Mouse (Mus musculus): ENCODE data around the gene Ddx27. TPM values are rescaled to one million over a fixed set of nuclear protein-coding genes. Genes with fewer than 3 reads are reported as not detected.

Ddx27 gene
- polyA plus RNA-seq (2015; fragmentation: Nextera tagmentation; extraction: Ambion mirVana): 40.3 TPM in 2 replicates

GRCm38 (mm10) chr2:167014702-167015381, at the start of gene Ddx27:
Gene Ddx27, plus strand, starts transcription at chr2:167015193.
- H3K36me3 ChIP-seq: peaks cover 22% of the 10 kb centered on the region
- no peaks in the 10 kb centered on the region for H3K27me3 ChIP-seq
- peak within 1 kb of the TSS; percentile 85 for H3K9ac ChIP-seq (replicated peaks)
- H3K9me3 ChIP-seq: no peaks in the 10 kb centered on the region
- ATAC-seq: peak; percentile 91
- WGBS: 2% methylated on average over 37 of the region's 37 CpGs
- peak within 1 kb of the TSS; percentile 93 for H3K4me3 ChIP-seq (replicated peaks)
- H3K4me2 ChIP-seq (replicated peaks): peak within 1 kb of the TSS; percentile 99
- H3K4me1 ChIP-seq (replicated peaks): peaks cover 21% of the 10 kb centered on the region
- peak within 1 kb of the TSS; percentile 73 for H3K27ac ChIP-seq

DNA sequence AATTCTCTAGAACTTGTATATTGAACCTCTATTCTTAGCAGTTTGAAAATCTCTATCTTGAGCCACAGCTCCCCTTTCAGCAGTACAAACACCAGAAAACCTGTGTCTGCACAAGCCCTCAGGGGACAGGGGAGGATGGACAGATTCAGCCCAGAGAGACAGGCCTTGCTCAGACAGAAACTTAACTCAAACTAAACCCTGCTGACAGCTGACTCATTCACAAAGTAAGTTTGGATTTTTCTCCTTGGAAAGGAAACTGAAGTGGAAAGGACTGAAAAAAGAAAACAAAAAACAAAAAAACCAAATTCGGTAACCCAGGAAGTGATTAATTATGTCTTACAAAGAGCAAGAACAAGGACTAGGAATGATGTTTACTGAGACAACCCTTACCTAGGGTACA, 41.8 kb upstream of the Ddx27 start:
- WGBS: 87% methylated on average over 1 of the region's 1 CpGs
- Histone ChIP-seq H3K4me2 (replicated peaks) (no peak overlapping the region), H3K36me3 (no peaks in the 10 kb centered on the region), H3K9me3 (no peaks in the 10 kb centered on the region), H3K27me3 (no peaks in the 10 kb centered on the region), H3K9ac (replicated peaks) (no peak overlapping the region), H3K4me1 (replicated peaks) (peaks cover 5% of the 10 kb centered on the region), H3K27ac (no peak overlapping the region), H3K4me3 (replicated peaks) (no peak overlapping the region)
- ATAC-seq: no peak

DNA sequence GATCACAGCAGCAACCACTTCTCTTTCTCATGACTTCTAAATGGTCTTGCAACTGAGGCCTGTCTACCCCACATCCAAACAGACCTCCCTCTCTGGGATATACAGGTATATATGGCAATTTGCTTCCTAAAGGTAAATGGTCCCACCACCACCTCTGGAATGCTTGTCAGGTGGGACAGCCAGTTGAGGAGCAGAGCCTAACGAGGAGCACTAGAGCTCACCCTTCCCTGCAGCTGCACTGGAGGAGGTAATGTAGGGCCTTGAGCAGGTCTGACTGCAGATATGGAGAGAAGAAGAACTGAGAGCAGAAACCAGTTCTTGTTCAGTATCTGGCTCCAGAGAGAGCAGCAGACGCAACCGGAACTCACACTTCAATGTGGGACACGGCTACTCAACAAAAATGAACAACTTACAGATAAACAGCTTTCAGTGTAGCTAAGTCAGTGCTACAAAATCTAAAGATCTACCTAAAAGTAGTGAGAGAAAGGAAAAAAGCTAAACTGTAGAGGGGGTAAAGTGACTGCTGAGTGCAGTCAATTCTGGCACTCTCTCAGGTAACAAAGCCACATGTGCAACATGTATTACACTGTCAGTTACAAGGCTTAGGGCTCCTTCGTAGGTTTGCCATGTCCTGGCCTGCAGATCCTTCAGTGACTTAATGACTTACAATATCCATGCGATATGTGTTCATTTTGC, 40.7 kb upstream of the Ddx27 start:
- no peak overlapping the region for H3K9ac ChIP-seq (replicated peaks)
- no peaks in the 10 kb centered on the region for H3K36me3 ChIP-seq
- H3K4me1 ChIP-seq (replicated peaks): peaks cover 5% of the 10 kb centered on the region; the same call in 1 of the 2 replicates
- no peak overlapping the region for H3K27ac ChIP-seq
- no peak overlapping the region for H3K4me2 ChIP-seq (replicated peaks)
- ATAC-seq: no peak
- no peaks in the 10 kb centered on the region for H3K9me3 ChIP-seq
- H3K27me3 ChIP-seq: no peaks in the 10 kb centered on the region
- WGBS: 91% methylated on average over 6 of the region's 6 CpGs
- no peak overlapping the region for H3K4me3 ChIP-seq (replicated peaks)

DNA sequence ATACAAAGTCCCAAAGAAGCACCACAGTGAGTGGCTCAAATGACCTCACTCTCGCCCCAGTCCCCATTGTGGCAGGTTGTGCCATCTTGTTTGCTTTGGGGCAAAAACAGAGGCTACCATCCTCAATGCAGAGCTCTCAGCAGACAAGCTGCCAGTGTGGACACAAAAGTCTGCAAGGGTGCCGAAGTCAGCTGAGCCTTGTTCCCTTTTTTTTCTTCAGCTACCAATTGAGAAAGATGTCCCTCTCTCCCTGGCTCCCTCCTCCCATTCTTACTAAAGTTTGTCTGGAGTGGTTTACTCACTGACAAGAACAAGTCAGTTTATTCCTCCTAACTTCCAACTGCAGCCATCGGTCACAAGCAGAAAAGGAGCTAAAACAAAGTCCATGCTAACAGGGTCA, 38.6 kb upstream of the Ddx27 start:
- no peaks in the 10 kb centered on the region for H3K36me3 ChIP-seq
- no peak overlapping the region for H3K27ac ChIP-seq
- no peaks in the 10 kb centered on the region for H3K27me3 ChIP-seq
- H3K4me3 ChIP-seq (replicated peaks): no peak overlapping the region
- H3K9ac ChIP-seq (replicated peaks): no peak overlapping the region
- H3K4me2 ChIP-seq (replicated peaks): no peak overlapping the region
- ATAC-seq: no peak
- 82% methylated on average over 3 of the region's 3 CpGs for WGBS
- H3K9me3 ChIP-seq: no peaks in the 10 kb centered on the region
- H3K4me1 ChIP-seq (replicated peaks): peaks cover 5% of the 10 kb centered on the region; the same call in 1 of the 2 replicates

GRCm38 (mm10) chr2:166977490-166977889, 37.5 kb upstream of the Ddx27 start:
- H3K4me1 ChIP-seq (replicated peaks): peaks cover 5% of the 10 kb centered on the region; the same call in 1 of the 2 replicates
- H3K4me3 ChIP-seq (replicated peaks): no peak overlapping the region
- H3K27me3 ChIP-seq: no peaks in the 10 kb centered on the region
- ATAC-seq: no peak
- no peak overlapping the region for H3K4me2 ChIP-seq (replicated peaks)
- no peak overlapping the region for H3K27ac ChIP-seq
- WGBS: 80% methylated on average over 3 of the region's 3 CpGs
- no peak overlapping the region for H3K9ac ChIP-seq (replicated peaks)
- no peaks in the 10 kb centered on the region for H3K9me3 ChIP-seq
- H3K36me3 ChIP-seq: peaks cover 3% of the 10 kb centered on the region; the same call in 1 of the 2 replicates

DNA sequence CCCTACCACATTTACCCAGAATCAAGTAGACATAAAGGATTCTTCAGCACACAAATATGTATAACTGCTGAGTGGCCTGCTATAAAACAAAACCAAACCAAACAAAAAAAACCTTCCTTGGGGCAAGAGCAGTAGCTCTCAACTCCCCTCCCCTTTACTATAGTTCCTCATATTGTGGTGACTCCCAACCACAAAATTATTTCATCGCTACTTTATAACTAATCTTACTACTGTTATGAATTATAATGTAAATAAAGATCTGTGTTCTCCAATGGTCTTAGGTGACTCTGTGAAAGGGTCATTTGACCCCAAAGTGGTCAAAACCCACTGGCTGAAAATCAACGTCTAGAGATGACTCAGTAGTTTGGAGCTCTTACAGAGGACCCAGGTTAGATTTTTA, 34.8 kb upstream of the Ddx27 start:
- Histone ChIP-seq H3K27me3 (no peaks in the 10 kb centered on the region), H3K4me2 (replicated peaks) (no peak overlapping the region), H3K9ac (replicated peaks) (no peak overlapping the region), H3K36me3 (peaks cover 4% of the 10 kb centered on the region; the same call in 1 of the 2 replicates), H3K9me3 (no peaks in the 10 kb centered on the region), H3K4me1 (replicated peaks) (peaks cover 3% of the 10 kb centered on the region; the same call in 1 of the 2 replicates), H3K27ac (no peak overlapping the region), H3K4me3 (replicated peaks) (no peak overlapping the region)
- no peak for ATAC-seq
- 94% methylated on average over 2 of the region's 2 CpGs for WGBS

GRCm38 (mm10) chr2:166983351-166983894, 31.6 kb upstream of the Ddx27 start:
- H3K27me3 ChIP-seq: no peaks in the 10 kb centered on the region
- H3K9ac ChIP-seq (replicated peaks): no peak overlapping the region
- ATAC-seq: no peak
- H3K4me1 ChIP-seq (replicated peaks): no peaks in the 10 kb centered on the region
- no peak overlapping the region for H3K4me3 ChIP-seq (replicated peaks)
- 88% methylated on average over 4 of the region's 4 CpGs for WGBS
- peaks cover 4% of the 10 kb centered on the region; the same call in 1 of the 2 replicates for H3K36me3 ChIP-seq
- no peak overlapping the region for H3K4me2 ChIP-seq (replicated peaks)
- H3K27ac ChIP-seq: no peak overlapping the region
- no peaks in the 10 kb centered on the region for H3K9me3 ChIP-seq

DNA sequence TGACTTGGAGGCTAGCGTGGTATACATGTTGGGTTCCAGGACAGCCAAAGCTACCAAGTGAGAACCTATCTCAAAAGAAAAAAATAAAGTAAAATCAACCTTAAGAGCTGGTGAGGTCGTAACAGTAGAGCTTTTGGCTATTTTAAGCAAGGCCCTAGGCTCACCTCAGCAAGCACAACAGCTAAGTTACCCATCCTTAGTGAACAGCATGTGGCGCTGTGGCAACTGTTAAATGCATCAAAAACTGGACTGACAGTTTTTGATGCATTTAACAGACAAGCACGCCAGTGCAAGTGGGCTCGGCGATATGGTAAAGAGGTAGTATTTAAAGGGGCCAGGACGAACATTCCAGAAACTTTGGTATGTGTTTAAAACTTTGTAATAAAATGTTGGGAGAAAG, 24.1 kb upstream of the Ddx27 start:
- Histone ChIP-seq H3K27ac (no peak overlapping the region), H3K4me1 (replicated peaks) (peaks cover 44% of the 10 kb centered on the region), H3K4me3 (replicated peaks) (no peak overlapping the region), H3K9ac (replicated peaks) (no peak overlapping the region), H3K27me3 (no peaks in the 10 kb centered on the region), H3K4me2 (replicated peaks) (no peak overlapping the region), H3K9me3 (no peaks in the 10 kb centered on the region), H3K36me3 (no peaks in the 10 kb centered on the region)
- 91% methylated on average over 7 of the region's 7 CpGs for WGBS
- ATAC-seq: no peak

DNA sequence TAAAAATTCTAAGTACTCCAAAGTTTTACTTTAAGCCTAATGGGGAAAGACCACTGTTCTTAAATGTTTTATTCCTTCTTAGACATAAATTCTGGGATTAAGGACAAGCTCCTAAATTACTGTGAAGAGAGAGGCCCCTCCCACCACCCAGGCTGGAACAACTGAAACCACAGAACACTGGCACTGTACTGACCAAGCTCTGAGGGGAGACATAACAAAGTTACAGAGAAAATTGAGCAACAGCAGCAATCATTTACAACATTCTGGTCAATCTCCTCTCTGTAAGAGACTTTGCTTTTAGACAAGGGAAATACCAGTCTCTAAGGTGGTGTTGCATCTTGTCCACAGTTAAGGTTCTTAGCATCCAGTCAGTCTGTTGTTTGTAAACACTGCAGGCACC, 23.0 kb upstream of the Ddx27 start:
- Histone ChIP-seq H3K27ac (no peak overlapping the region), H3K9ac (replicated peaks) (0 out of 2 replicates have a peak overlapping the region, but pooled peaks have one; percentile 23), H3K4me3 (replicated peaks) (no peak overlapping the region), H3K36me3 (no peaks in the 10 kb centered on the region), H3K4me2 (replicated peaks) (no peak overlapping the region), H3K9me3 (no peaks in the 10 kb centered on the region), H3K4me1 (replicated peaks) (peaks cover 48% of the 10 kb centered on the region), H3K27me3 (no peaks in the 10 kb centered on the region)
- ATAC-seq: no peak

- 5% methylated on average over 27 of the region's 28 CpGs for WGBS
- H3K4me3 ChIP-seq (replicated peaks): peak overlapping the region; percentile 96
- H3K27ac ChIP-seq: peak overlapping the region; percentile 94
- no peaks in the 10 kb centered on the region for H3K36me3 ChIP-seq
- H3K9me3 ChIP-seq: no peaks in the 10 kb centered on the region
- H3K4me1 ChIP-seq (replicated peaks): peaks cover 43% of the 10 kb centered on the region
- H3K27me3 ChIP-seq: no peaks in the 10 kb centered on the region
- ATAC-seq: peak; percentile 40
- H3K9ac ChIP-seq (replicated peaks): peak overlapping the region; percentile 96
- H3K4me2 ChIP-seq (replicated peaks): peak overlapping the region; percentile 86
Measured at GRCm38 (mm10) chr2:166995021-166995795, 19.8 kb upstream of the Ddx27 start.

- Histone ChIP-seq H3K27me3 (no peaks in the 10 kb centered on the region), H3K4me3 (replicated peaks) (peak within 1 kb of the TSS; percentile 96), H3K9me3 (no peaks in the 10 kb centered on the region), H3K27ac (peak within 1 kb of the TSS; percentile 94), H3K36me3 (no peaks in the 10 kb centered on the region), H3K4me1 (replicated peaks) (peaks cover 43% of the 10 kb centered on the region), H3K9ac (replicated peaks) (peak within 1 kb of the TSS; percentile 96), H3K4me2 (replicated peaks) (peak within 1 kb of the TSS; percentile 86)
- WGBS: under 1% methylated on average over 51 of the region's 88 CpGs
- ATAC-seq: peak; percentile 99
Measured at GRCm38 (mm10) chr2:166995796-166996532, 19.0 kb upstream of the Ddx27 start, which contains the start of gene Stau1. Gene Stau1, minus strand, starts transcription at chr2:166996299.

Data from midbrain, embryonic 13.5 days (tissue).